Mouse (Mus musculus) neural tube, embryonic 12.5 days (tissue): ENCODE data around the gene Podn. TPM values are rescaled to one million over a fixed set of nuclear protein-coding genes. Genes with fewer than 3 reads are reported as not detected.

Source experiments
- ATAC-seq: fragments of 200-750 bp; cut with Nextera tagmentation; 2 replicates; pipeline ENCODE4 v1.8.0; 2017; ENCODE audit warnings: low read depth, mild to moderate bottlenecking, moderate TSS enrichment, moderate library complexity; ENCODE audit not compliant: low FRiP score
- H3K27ac ChIP-seq: fragments of 300-500 bp; sonication (generic); 2 replicates; pipeline ENCODE4 v1.5.1; 2016
- H3K27me3 ChIP-seq: fragments of 300-500 bp; sonication (generic); replicated peaks from 2 replicates; pipeline ENCODE4 v1.6.1; 2016; ENCODE audit warnings: mild to moderate bottlenecking
- H3K36me3 ChIP-seq: fragments of 300-500 bp; sonication (generic); 2 replicates; pipeline ENCODE4 v1.6.1; 2016; ENCODE audit warnings: mild to moderate bottlenecking
- H3K4me1 ChIP-seq: fragments of 300-500 bp; sonication (generic); 2 replicates; pipeline ENCODE4 v1.6.1; 2016
- H3K4me2 ChIP-seq: fragments of 300-500 bp; sonication (generic); replicated peaks from 2 replicates; pipeline ENCODE4 v1.6.1; 2016; ENCODE audit warnings: mild to moderate bottlenecking
- H3K4me3 ChIP-seq: fragments of 300-500 bp; sonication (generic); 2 replicates; pipeline ENCODE4 v1.5.1; 2016
- H3K9ac ChIP-seq: fragments of 300-500 bp; sonication (generic); 2 replicates; pipeline ENCODE4 v1.6.1; 2016; ENCODE audit warnings: mild to moderate bottlenecking
- H3K9me3 ChIP-seq: fragments of 300-500 bp; sonication (generic); 2 replicates; pipeline ENCODE4 v1.6.1; 2016; ENCODE audit warnings: mild to moderate bottlenecking
- WGBS: fragments of 180-500 bp; shearing (Covaris S2); methylation state at CpG from one replicate; pipeline ENCODE4 v1.1.7; 2016; 5-methylcytosine and 5-hydroxymethylcytosine counted together
- polyA plus RNA-seq: library from polyadenylated mRNA; unstranded; fragments of >200 nt; fragmentation: Nextera tagmentation; extraction: Ambion mirVana; gene quantifications from 2 replicates; pipeline ENCODE4 v1.2.1, GENCODE M21; 2016

Podn gene
- polyA plus RNA-seq, 1 experiment from 2014 or later: 0.20 TPM

- Histone ChIP-seq H3K27me3 (no peaks in the 10 kb centered on the region), H3K9me3 (no peaks in the 10 kb centered on the region), H3K4me2 (no peak overlapping the region), H3K4me1 (no peaks in the 10 kb centered on the region), H3K27ac (no peak overlapping the region), H3K4me3 (no peak overlapping the region), H3K36me3 (no peaks in the 10 kb centered on the region), H3K9ac (no peak overlapping the region)
- no peak for ATAC-seq
- 89% methylated on average over 11 of the region's 11 CpGs for WGBS
These were observed 109.7 kb downstream of the Podn start for GRCm38 (mm10) chr4:107986386-107987168.

GRCm38 (mm10) chr4:107985812-107986211 is 110.4 kb downstream of the Podn start:
- H3K4me2 ChIP-seq: no peak overlapping the region
- 81% methylated on average over 5 of the region's 5 CpGs for WGBS

GRCm38 (mm10) chr4:107984282-107984981 is 111.8 kb downstream of the Podn start:
- Histone ChIP-seq H3K27me3 (no peaks in the 10 kb centered on the region), H3K4me3 (no peak overlapping the region), H3K4me1 (no peaks in the 10 kb centered on the region; the same call in 1 of the 2 replicates), H3K27ac (no peak overlapping the region), H3K9ac (no peak overlapping the region), H3K36me3 (no peaks in the 10 kb centered on the region), H3K9me3 (no peaks in the 10 kb centered on the region), H3K4me2 (no peak overlapping the region)
- ATAC-seq: no peak
- 76% methylated on average over 7 of the region's 7 CpGs for WGBS

More at GRCm38 (mm10) chr4:107985812-107986211, 110.4 kb downstream of the Podn start:
- no peak for ATAC-seq
- H3K27ac ChIP-seq: no peak overlapping the region
- no peaks in the 10 kb centered on the region for H3K27me3 ChIP-seq
- no peaks in the 10 kb centered on the region for H3K9me3 ChIP-seq
- H3K4me3 ChIP-seq: no peak overlapping the region
- no peaks in the 10 kb centered on the region for H3K36me3 ChIP-seq
- H3K9ac ChIP-seq: no peak overlapping the region
- no peaks in the 10 kb centered on the region for H3K4me1 ChIP-seq

GRCm38 (mm10) chr4:107983717-107984116 is 112.5 kb downstream of the Podn start:
- no peaks in the 10 kb centered on the region for H3K9me3 ChIP-seq
- H3K4me3 ChIP-seq: no peak overlapping the region
- ATAC-seq: no peak
- no peaks in the 10 kb centered on the region; the same call in 1 of the 2 replicates for H3K4me1 ChIP-seq
- WGBS: 90% methylated on average over 1 of the region's 1 CpGs
- H3K36me3 ChIP-seq: no peaks in the 10 kb centered on the region
- H3K9ac ChIP-seq: no peak overlapping the region
- no peak overlapping the region for H3K4me2 ChIP-seq
- no peaks in the 10 kb centered on the region for H3K27me3 ChIP-seq
- no peak overlapping the region for H3K27ac ChIP-seq

GRCm38 (mm10) chr4:107980002-107980600 is 116.1 kb downstream of the Podn start:
- Histone ChIP-seq H3K27ac (no peak overlapping the region), H3K4me2 (no peak overlapping the region), H3K4me1 (no peaks in the 10 kb centered on the region; the same call in 1 of the 2 replicates), H3K36me3 (no peaks in the 10 kb centered on the region), H3K27me3 (no peaks in the 10 kb centered on the region), H3K9ac (no peak overlapping the region), H3K4me3 (no peak overlapping the region), H3K9me3 (no peaks in the 10 kb centered on the region)
- WGBS: 72% methylated on average over 6 of the region's 6 CpGs
- ATAC-seq: no peak

- Histone ChIP-seq H3K9me3 (no peaks in the 10 kb centered on the region), H3K9ac (no peak overlapping the region), H3K4me1 (no peaks in the 10 kb centered on the region; the same call in 1 of the 2 replicates), H3K4me3 (no peak overlapping the region), H3K36me3 (no peaks in the 10 kb centered on the region), H3K4me2 (no peak overlapping the region), H3K27ac (no peak overlapping the region), H3K27me3 (no peaks in the 10 kb centered on the region)
- no peak for ATAC-seq
- WGBS: 20% methylated on average over 2 of the region's 2 CpGs
These were observed 116.7 kb downstream of the Podn start for GRCm38 (mm10) chr4:107979530-107979929.

- Histone ChIP-seq H3K36me3 (no peaks in the 10 kb centered on the region), H3K27me3 (no peaks in the 10 kb centered on the region), H3K4me2 (no peak overlapping the region), H3K9me3 (no peaks in the 10 kb centered on the region), H3K9ac (no peak overlapping the region), H3K27ac (no peak overlapping the region), H3K4me3 (no peak overlapping the region), H3K4me1 (no peaks in the 10 kb centered on the region; the same call in 1 of the 2 replicates)
- ATAC-seq: no peak
- 69% methylated on average over 4 of the region's 4 CpGs for WGBS
These were observed 118.7 kb downstream of the Podn start for GRCm38 (mm10) chr4:107977593-107977992.

GRCm38 (mm10) chr4:107975004-107975403 is 121.2 kb downstream of the Podn start:
- no peak overlapping the region for H3K9ac ChIP-seq
- H3K27me3 ChIP-seq: no peaks in the 10 kb centered on the region
- H3K36me3 ChIP-seq: no peaks in the 10 kb centered on the region
- H3K9me3 ChIP-seq: no peaks in the 10 kb centered on the region
- H3K27ac ChIP-seq: no peak overlapping the region
- ATAC-seq: no peak
- H3K4me2 ChIP-seq: no peak overlapping the region
- no peak overlapping the region for H3K4me3 ChIP-seq
- 77% methylated on average over 7 of the region's 7 CpGs for WGBS
- no peaks in the 10 kb centered on the region; the same call in 1 of the 2 replicates for H3K4me1 ChIP-seq

GRCm38 (mm10) chr4:107974527-107974926 is 121.7 kb downstream of the Podn start:
- ATAC-seq: no peak

GRCm38 (mm10) chr4:107971162-107971561 is 125.1 kb downstream of the Podn start:
- Histone ChIP-seq H3K4me2 (no peak overlapping the region), H3K9me3 (no peaks in the 10 kb centered on the region), H3K4me1 (no peaks in the 10 kb centered on the region), H3K9ac (no peak overlapping the region), H3K27ac (no peak overlapping the region), H3K27me3 (no peaks in the 10 kb centered on the region), H3K4me3 (no peak overlapping the region), H3K36me3 (no peaks in the 10 kb centered on the region)
- 92% methylated on average over 1 of the region's 1 CpGs for WGBS
- no peak for ATAC-seq

More at GRCm38 (mm10) chr4:107974527-107974926, 121.7 kb downstream of the Podn start:
- 75% methylated on average over 11 of the region's 11 CpGs for WGBS
- no peaks in the 10 kb centered on the region for H3K9me3 ChIP-seq
- no peak overlapping the region for H3K27ac ChIP-seq
- H3K4me1 ChIP-seq: no peaks in the 10 kb centered on the region
- no peaks in the 10 kb centered on the region for H3K36me3 ChIP-seq
- no peak overlapping the region for H3K4me2 ChIP-seq
- H3K9ac ChIP-seq: no peak overlapping the region
- no peaks in the 10 kb centered on the region for H3K27me3 ChIP-seq
- H3K4me3 ChIP-seq: no peak overlapping the region

- no peaks in the 10 kb centered on the region for H3K27me3 ChIP-seq
- H3K4me2 ChIP-seq: no peak overlapping the region
- no peak overlapping the region for H3K9ac ChIP-seq
- no peak overlapping the region for H3K4me3 ChIP-seq
- no peak overlapping the region for H3K27ac ChIP-seq
- no peak for ATAC-seq
- no peaks in the 10 kb centered on the region for H3K4me1 ChIP-seq
- H3K9me3 ChIP-seq: no peaks in the 10 kb centered on the region
- no peaks in the 10 kb centered on the region for H3K36me3 ChIP-seq
These were observed 126.5 kb downstream of the Podn start for GRCm38 (mm10) chr4:107969781-107970180.

GRCm38 (mm10) chr4:107967966-107968682 is 128.1 kb downstream of the Podn start, which contains the start of gene Slc1a7:
Gene Slc1a7, plus strand, starts transcription at chr4:107968332.
- H3K36me3 ChIP-seq: no peaks in the 10 kb centered on the region
- H3K4me1 ChIP-seq: no peaks in the 10 kb centered on the region
- H3K4me3 ChIP-seq: no peak within 1 kb of the TSS
- no peak within 1 kb of the TSS for H3K4me2 ChIP-seq
- no peak within 1 kb of the TSS for H3K27ac ChIP-seq
- no peak within 1 kb of the TSS for H3K9ac ChIP-seq
- WGBS: 85% methylated on average over 16 of the region's 16 CpGs
- no peaks in the 10 kb centered on the region for H3K9me3 ChIP-seq
- ATAC-seq: no peak
- H3K27me3 ChIP-seq: no peaks in the 10 kb centered on the region
